Mouse (Mus musculus) urinary bladder, postnatal 14 days (tissue): Measurements from ENCODE around the gene 4931440F15Rik.
"Not testable (repeated sequence)": the region's sequence is repeated elsewhere in the genome, so short reads cannot be mapped to it uniquely, and the experiment has no call there.

Source experiments
- DNase-seq: peaks from one replicate; pipeline ENCODE4 v3.0.0; 2021; ENCODE audit warnings: low spot score

4931440F15Rik gene

DNA sequence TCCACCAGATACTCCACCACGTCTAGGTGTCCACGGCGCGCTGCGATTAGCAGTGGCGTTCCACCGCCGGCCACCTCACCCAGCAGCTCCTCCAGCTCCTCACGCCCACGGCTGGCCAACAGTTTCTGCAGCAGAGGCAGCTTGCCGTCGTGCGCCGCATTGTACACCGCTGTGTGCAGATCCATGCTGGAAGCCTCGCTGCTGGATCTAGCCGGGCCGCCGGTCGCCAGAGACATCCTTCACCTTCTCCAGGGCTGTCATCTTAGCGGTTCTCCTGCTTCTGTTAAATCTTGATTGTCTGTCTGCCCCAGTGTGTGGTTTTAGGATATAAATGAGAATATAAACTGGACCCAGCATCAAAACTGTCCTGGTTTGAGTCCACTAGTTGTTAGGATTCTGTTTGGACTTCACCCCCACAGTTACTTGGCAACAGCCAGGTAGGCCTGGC, at the start of gene 4931440F15Rik:
Gene 4931440F15Rik (minus strand): TSS at position 398 of the 448 bp plus-strand sequence.
- DNase-seq, result not testable (repeated sequence)

DNA sequence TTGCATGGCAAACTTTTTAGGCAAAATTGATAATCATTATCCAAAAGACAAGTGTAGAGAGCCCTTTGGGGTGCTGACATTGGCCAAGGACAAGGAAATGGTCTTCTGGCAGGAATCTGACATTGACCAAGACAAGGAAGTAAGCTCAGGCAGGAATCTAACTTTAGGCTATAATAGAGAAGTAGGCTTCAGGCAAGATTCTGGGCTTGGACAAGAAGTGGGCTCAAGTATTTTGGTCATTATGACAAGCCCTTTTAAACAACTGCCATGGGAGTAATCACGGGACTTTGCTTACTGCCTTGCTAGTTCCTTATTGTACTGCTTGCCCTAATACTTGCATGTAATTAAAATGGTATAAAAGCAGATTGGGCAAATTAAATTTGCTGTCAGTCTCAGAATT, 49.3 kb upstream of the 4931440F15Rik start:
- DNase-seq, result not testable (repeated sequence)

DNA sequence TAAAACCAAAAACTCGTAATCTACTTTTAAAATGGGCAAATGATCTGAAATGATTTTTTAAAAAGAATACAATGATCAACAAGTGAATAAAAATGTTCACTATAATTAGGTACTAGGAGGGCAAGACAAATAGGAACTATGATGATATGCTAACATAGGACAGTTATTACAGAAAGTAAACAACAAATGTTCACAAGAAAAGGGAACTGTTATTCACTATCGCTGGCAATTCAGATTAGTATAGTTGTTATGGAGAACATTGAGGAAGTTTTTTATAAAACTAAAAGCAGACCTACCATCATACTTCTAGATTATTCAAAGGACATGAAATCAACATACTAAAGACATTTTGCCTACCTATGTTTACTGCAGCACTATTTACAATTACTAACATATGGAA, 44.7 kb upstream of the 4931440F15Rik start:
- no peak for DNase-seq

DNA sequence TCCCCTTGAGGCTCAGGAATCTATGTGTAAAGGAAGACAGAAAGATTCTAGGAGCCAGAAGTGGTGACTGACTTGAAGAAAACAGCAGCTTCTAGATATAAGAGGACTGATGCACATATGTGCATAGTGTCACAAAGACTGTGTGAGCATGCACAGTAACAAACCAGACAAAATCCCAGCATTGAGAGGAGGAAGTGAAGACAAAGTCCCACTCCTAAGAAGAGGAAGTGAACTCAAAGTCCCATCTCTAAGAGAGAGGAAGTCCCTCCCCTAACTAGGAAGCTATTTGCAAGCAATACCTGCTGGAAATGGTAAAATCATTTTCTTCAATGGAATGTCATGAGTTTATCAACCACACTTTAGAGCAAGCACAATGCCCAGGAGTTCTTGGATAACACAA, 38.8 kb upstream of the 4931440F15Rik start:
- no peak for DNase-seq

GRCm38 (mm10) chr11:29861750-29862397, 36.4 kb upstream of the 4931440F15Rik start:
- DNase-seq, result peak; percentile 34

- DNase-seq, result no peak
Observed at GRCm38 (mm10) chr11:29861040-29861439, 35.6 kb upstream of the 4931440F15Rik start.

GRCm38 (mm10) chr11:29840606-29841227, 15.2 kb upstream of the 4931440F15Rik start:
- DNase-seq, result no peak

- no peak for DNase-seq
Observed at GRCm38 (mm10) chr11:29839781-29840180, 14.3 kb upstream of the 4931440F15Rik start.

DNA sequence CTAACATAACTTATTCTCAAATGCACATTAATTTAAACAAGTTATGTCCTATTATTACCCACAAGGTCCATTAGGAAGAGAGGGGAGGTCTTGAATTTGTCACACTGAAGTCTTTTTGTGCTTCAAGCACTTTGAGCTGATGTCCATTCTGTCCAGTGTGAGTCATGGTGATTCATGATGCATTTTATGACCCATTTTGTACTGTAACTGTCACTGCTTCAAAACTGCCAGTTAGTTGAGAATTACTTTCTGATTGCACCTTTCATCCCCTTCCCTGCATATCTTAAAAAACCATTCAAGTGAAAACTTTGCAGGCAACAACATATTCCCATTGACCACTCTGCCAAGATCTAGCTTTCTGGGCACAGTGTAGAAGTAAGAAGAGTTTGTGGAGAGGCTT, 11.6 kb upstream of the 4931440F15Rik start:
- DNase-seq, result no peak

GRCm38 (mm10) chr11:29827729-29828128, 2.3 kb upstream of the 4931440F15Rik start:
- no peak for DNase-seq

DNA sequence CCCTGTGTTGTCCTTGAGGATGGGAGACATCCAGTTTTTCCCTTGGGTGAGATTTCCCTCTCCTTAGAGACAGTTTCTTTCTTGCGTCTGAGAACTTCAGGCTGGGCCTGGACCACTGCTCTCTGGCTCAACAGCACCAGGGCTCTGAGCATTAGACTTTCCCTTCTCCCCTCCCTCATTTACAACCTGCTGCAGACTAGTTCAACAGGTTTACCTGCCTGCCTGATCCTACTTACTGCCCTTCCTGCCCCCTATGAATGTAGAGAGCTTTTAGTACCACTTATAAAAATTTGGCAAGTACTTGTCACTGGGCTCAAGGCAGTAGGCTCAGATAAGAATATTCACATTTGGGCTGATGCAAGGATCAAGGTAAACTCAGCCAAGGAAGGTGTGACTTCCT, 533 bp upstream of the 4931440F15Rik start:
- no peak for DNase-seq

- DNase-seq, result not testable (repeated sequence)
Observed at GRCm38 (mm10) chr11:29824474-29825270, 796 bp downstream of the 4931440F15Rik start.

GRCm38 (mm10) chr11:29823141-29823540, 2.3 kb downstream of the 4931440F15Rik start:
- no peak for DNase-seq

- no peak for DNase-seq
Observed at GRCm38 (mm10) chr11:29815670-29816069, 9.8 kb downstream of the 4931440F15Rik start.

DNA sequence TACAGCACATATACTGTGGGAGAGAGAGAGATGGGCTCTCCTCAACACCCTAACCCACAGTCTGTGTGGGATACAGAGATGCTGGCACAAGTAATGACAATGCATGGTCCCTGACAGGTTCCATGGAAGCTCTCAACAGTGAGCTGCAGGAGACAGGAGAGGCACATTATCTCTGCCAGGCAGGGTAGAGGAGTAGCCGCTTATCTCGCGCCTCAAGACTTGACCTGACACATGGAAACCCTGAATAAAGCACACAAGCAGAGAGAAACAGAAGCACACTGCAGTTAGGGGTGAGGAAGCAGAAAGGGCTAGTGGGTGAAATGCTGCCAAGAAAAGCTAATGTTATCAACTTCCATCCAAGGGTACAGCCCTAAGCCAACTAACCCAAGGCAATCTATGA, 10.2 kb downstream of the 4931440F15Rik start:
- no peak for DNase-seq

DNA sequence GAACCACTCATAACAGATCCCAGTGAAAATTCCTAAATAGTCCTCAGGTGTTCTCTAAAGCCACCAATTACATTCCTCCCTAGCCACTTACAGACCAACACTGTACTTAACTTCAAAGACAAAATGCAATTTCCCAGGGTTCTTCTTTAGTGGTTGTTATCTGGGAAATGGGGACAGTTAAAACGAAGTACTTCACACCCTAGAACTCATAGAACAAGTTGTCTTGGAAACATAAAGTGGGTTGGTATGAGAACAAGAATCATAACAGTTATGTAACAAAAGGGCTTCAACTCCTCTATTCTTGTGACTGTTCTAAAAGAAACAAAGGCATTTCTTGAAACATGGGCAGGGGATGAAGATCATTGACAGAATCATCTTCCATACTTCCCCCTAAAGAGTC, 12.2 kb downstream of the 4931440F15Rik start:
- no peak for DNase-seq

DNA sequence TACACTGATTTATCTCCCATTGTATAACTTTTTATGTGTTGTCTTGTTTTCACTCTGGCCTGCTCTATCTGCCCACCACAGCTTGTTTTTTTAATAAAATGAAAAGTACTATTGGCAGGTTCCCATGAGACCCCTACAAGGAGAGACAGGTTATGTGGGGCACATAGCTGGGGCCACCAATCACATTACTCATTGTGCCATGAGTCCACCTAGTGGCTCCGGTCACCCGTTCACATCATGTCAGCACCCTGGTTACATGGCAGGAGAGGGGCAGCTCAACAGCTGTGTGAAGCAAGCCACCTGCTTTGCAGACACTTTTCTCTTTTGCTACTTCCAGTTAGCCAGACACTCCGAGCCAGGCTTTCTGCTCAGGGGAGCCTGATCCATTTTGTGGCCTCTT, 13.0 kb downstream of the 4931440F15Rik start:
- DNase-seq, result no peak

DNA sequence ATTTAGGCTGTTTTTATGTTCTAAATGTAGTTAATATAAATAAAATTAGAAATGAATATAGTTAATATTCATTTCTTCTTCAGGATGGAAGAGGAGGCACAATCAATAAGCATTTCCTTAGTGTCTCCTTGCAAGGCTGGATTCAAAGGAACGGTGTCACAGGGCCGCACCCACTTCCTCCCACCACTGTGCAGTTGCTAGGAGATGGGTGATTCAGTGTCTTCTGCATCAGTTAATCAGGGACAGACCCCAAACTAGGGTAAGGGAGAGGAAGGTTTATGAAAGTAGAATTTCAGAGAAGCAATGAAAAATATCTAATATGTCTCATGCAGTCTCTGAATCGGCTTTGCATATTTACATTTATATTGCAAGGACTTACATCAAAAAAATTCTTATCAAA, 15.1 kb downstream of the 4931440F15Rik start:
- DNase-seq, result no peak

DNA sequence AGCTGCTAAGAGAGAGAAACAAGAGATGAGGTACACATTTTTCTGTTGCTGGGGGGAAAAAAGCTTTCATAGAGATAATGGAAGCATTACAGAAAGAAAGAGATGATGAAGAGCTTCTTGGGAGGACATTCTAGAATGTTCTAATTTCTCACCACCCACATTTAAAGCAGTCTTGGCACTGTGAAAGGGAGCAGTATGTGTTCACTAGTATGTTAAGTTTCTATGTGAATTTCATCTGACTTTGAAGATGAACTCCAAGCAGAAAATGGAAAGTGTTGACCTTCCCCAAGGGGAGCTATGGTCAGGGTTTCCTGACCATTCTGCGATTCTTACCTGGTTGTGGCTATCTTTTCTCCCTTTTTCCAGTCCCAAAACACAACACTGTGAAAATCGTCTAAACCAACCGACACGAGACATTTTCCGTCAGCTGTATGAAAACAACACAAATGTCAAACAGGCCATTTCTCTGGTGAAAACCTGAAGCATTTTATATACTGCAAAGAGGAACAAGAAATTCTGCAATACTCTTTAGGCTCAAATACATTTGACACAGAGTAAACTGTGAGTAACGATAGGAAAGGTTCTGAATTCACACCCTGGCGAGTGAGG, 16.4 kb downstream of the 4931440F15Rik start:
- DNase-seq, result no peak

- DNase-seq, result peak; percentile 13
Observed at GRCm38 (mm10) chr11:29808173-29808980, 17.1 kb downstream of the 4931440F15Rik start.

GRCm38 (mm10) chr11:29807325-29807724, 18.1 kb downstream of the 4931440F15Rik start:
- no peak for DNase-seq
